Mouse (Mus musculus) ovary, postnatal 10 days (tissue): Measurements from ENCODE around the gene Slc15a2.

Source experiments
- DNase-seq: peaks from one replicate; pipeline ENCODE4 v3.0.0; 2022; ENCODE audit warnings: low spot score

Gene Slc15a2

DNA sequence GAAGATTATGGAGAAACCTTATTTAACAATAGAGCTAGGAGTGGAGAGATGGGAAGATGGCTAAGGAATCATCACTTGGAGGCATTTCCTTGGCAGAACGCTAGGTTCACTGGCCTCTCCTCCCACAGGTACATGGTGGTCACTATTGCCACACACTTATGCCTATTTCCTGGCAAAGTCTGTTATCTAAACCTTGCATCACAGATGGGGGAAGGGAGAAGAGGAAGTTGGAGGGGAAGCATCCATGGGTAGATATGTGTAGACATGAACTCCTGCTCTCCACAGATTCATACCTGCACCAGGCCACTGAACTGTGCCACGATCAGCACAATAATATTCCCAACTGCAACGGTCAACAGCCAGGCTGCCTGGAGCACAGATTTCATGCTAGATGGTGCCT lies 32.8 kb downstream of the Slc15a2 start:
- DNase-seq = no peak

DNA sequence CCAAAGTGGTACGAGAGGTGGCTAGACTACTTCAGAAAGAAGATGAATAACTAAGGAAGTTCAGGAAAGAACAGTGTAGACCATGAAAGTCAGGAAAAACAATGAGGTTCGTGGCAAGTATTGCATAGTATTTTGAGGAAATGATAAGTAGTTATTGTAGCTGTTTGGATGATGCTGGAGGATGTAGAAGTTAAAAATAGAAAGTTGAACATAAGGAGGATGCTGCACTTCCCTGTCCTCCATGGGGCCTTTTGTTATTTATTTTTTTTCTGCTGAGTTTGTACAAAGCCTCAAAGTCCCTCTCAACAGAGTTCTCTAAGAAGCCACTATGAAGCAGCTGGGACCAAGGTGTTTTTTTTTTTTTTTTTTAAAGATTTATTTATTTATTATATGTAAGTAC lies 37.0 kb downstream of the Slc15a2 start:
- no peak for DNase-seq

DNA sequence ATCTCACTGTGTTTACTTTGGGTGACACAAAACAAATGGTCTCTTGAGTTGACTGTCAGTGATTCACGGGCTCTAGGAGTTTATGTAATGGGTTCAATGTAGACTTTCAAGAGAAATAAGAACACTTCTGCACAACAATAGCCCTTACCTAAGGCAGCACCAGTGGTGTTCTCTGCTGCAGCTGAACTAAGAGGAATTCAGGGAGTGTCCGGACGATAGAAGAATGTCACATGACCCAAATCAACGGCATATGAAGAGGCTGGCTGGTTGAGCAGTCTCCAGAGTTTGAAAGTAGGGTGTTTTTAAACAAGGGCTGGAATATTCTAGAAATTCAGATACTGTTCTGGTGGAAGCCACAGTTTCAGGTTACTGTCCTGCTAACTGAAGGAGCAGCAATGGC lies 37.7 kb downstream of the Slc15a2 start:
- no peak for DNase-seq

DNA sequence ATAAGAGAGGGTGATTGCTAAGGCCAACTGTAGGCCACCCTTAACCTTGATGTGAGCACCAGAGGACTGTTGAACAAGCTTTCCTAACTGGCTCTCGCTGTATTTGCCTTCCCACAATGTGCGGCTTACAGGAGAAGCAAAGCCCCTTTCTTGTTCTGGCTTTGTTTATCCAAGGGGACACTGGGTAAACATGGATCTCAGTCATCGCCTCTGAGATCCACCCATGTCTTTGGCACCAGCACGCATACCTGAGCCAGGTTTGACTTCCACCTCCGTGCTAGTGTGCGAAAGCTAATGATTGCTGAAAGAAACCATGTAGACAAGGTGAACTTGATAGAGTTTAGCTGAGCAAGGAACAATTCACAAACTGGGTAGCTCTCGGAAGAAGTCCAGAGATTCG lies 41.2 kb downstream of the Slc15a2 start:
- no peak for DNase-seq

DNA sequence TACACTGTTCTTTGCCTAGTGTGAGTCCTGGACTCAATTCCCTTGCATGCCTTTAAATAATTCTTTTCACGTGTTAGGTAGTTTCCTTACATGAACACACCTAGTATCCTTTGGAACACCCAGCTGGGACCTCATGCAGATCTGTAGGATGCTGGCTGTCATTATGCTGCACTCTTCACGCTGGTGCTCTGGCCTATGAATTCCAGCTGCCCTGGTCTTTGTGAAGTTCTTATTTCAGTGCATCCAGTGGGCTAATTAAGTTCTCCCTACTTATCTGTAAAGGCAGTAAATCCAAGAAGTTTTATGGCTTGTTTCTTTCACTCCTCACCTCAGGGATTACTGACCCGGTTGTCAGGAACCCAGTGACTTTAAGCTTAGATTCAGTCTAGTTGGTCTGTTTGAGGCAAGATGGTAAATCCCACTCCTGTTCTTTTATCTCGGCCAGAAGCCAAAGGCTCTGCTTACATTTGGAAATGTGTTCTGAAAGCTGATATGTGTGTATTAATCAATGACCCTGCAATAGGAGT lies 45.3 kb downstream of the Slc15a2 start:
- no peak for DNase-seq

DNA sequence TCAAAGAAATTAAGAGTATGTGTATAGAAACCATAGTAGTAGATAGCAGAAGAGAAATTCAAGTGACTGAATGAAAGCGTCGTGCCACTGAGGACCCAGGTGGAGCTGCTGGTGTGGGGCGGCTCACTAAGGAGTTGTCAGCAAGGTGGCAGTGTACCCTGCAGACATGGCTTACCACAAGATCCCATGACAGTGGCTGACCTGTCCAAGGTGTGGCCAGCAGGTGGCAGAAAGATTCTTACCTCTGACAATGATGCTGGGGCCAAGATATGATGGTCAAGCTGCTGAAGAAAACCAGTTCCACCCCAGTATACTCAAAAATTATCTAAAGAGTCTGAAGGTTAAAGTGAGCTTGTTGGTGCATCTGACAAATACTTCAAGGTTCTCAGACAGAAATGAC lies 49.3 kb downstream of the Slc15a2 start:
- no peak for DNase-seq

DNA sequence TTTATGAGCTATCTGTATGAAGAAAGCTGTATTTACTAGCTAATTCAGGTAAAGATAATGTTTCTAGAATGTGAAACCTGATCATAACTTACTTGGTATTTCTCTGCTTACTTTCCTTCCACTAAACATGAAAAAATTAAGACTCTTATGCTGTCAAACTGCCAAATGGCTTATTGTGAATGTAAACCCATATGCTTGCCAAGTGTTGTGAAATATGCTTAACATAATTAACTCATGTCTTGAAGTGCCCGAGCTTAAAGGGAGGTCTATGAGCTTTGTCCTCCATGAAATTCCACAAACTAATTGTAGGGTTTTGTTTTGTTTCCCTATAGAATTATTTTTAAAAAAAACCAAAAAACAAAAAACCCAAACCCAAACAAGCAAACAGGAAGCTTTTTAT lies 50.9 kb downstream of the Slc15a2 start:
- DNase-seq = no peak

DNA sequence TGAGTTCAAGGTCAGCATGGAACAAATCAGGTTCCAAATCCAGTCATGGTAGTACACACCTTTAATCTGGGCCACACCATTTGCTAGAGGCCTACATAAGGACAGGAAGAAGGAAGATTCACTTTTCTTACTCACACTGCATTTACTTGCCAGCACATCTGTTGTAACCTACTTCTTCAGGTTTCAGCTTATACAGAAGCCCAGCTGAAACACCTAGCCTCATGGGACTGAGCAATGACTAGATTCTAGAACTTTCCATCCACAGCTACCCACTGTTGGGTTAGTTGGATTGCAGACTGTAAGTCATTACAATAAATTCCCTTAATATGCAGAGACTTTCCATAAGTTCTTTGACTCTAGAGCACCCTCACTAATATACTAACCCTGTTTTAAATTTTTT lies 52.2 kb downstream of the Slc15a2 start:
- DNase-seq = no peak

DNA sequence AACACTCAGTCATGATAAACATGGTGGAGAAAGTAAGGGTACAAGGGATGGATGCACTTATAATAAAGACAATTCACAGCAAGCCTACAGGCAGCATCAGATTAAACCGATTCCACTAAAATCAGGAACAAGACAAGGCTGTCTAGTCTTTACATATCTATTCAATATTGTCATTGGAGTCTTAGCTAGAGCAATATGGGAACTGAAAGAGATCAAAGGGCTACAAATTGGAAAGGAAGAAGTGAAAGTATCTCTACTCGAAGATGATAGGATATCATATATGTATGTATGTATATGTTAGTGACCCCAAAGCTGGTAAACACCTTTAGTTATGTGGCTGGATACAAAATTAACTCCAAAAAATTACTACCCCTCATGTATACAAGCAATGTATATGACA lies 55.8 kb downstream of the Slc15a2 start:
- no peak for DNase-seq

GRCm38 (mm10) chr16:36723880-36724443 lies 60.8 kb downstream of the Slc15a2 start:
- DNase-seq = no peak

DNA sequence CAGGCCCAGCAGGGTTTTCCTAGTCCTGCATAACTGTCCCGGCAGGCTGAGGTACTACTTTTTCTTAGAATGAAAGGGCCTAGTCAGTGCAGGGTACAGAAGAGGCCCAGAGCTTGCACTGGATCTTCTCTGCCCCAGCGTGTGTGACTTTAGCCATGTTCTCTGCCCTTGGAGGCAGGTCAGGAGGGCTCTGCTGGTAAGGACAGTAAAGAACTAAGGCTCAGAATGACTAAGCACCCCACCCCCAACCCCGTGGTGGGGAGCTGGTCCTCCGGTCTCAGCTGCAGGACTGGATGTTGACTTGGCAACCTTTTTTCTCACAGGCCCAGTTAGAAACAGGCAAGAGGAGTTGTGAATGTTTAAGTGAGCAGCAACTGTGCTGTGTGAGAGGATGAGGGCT lies 62.0 kb downstream of the Slc15a2 start:
- DNase-seq = no peak

- no peak for DNase-seq
Observed at GRCm38 (mm10) chr16:36720194-36721055, 64.3 kb downstream of the Slc15a2 start.

DNA sequence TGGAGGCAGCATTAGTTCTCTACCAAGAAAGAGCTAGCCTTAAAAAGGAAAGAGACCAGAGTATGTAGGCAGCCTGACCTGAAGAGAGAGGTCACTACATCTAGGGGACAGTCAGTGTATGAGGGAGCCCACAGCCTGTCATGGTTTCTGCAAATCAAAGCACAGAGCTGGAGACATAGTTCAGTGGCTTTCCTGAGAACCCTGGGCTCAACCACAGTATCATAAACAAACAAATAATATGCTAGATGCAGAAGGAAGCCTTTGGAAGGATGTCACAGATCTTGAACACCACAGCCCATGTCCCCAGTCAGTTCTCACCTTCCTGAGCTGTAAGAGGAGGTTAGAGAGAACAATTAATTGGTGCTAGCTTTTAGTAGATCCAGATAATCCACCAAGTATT lies 66.1 kb downstream of the Slc15a2 start:
- no peak for DNase-seq

DNA sequence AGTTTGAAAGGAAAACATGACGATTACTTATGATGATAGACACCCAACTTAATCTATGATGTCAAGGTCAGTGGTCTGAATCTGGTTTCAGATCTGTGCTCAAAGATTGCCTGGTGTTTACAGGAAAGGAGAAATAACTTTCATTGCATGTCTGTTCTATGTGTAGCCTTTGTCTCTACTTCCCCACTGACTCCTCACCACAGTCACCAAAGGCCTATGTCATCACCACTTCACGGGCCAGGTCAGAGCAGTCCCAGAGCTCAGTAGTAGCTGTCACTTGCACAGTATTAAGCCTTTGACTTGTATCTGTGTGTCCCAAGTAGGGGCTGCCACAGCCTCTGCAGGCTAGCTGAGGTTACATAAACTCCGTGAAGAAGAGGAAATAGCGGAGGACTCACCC lies 67.3 kb downstream of the Slc15a2 start:
- DNase-seq = no peak

- DNase-seq = no peak
Observed at GRCm38 (mm10) chr16:36711760-36712159, 73.0 kb downstream of the Slc15a2 start.

DNA sequence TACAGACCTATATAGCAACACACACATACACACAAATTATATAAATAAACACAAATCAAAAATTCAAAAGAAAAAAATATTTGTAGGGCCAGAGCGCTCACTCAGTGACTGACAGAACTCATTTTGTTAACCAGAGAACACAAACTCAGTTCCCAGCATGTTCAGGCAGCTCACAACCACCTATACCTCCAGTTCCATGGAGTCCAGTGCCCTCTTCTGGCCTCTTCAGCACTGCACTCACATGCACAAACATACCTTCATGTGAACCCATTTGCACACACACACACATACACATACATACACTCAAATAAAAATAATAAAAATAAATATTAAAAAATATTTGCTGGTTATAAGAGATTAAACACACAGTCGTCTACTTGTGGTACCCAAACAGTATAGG lies 74.0 kb downstream of the Slc15a2 start:
- no peak for DNase-seq

DNA sequence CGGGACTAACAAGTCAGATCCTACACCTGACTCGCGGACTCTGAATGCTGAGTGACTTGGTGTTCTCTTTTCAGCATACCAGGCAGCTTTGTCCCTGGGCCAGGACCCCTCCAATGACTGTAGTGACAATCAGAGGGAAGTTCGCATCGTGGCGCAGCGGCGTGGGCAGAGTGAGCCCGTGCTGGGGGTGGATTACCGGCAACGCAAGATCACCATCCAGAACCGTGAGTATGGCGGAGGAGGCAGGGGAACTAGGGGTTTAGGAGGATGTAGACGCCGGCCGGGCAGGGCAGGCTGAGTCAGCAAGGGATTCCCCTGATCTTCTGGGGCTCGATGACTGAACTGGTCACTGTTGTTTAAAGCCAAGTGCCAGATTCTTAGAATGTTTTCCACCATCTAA lies 75.4 kb downstream of the Slc15a2 start:
- no peak for DNase-seq

- DNase-seq = no peak
Observed at GRCm38 (mm10) chr16:36708751-36709150, 76.0 kb downstream of the Slc15a2 start.

- DNase-seq = no peak
Observed at GRCm38 (mm10) chr16:36707702-36708423, 76.9 kb downstream of the Slc15a2 start.

DNA sequence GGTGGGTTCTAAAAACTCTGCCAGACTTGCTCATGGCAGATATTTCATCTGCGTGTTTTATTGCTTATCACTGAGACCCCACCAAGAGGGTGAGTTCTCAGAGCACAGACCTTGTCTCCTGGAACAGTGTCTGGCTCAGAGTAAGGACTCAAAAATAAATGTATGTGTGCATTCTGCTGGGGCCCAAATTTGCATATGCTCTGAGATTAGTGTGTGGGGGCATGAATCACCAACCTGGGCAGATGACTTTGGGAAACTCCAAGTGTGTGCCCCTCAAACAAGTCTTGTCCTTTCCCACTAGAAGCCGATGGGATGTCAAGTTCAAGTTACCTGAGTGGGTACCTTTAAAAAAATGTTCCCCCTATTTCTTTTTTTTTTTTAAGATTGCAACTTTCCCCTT lies 84.3 kb downstream of the Slc15a2 start:
- no peak for DNase-seq
